Mouse (Mus musculus) lung, postnatal 0 days (tissue): ENCODE measurements around the gene Opn3. TPM values are rescaled to one million over a fixed set of nuclear protein-coding genes. Genes with fewer than 3 reads are reported as not detected.

ENCODE experiments used
- ATAC-seq: fragments of 200-750 bp; cut with Nextera tagmentation; 2 replicates; pipeline ENCODE4 v1.8.0; 2017; ENCODE audit warnings: moderate library complexity
- DNase-seq: peaks from one replicate; pipeline ENCODE4 v3.0.0-alpha.2; 2016; ENCODE audit warnings: low spot score
- H3K27ac ChIP-seq: fragments of 300-500 bp; sonication (generic); 2 replicates; pipeline ENCODE4 v1.5.1; 2014; ENCODE audit warnings: antibody characterized with exemption, mild to moderate bottlenecking, low read length, mixed read lengths
- H3K27me3 ChIP-seq: fragments of 300-500 bp; sonication (generic); replicated peaks from 2 replicates; pipeline ENCODE4 v1.6.1; 2014; ENCODE audit warnings: low read length, mixed read lengths; ENCODE audit not compliant: insufficient read depth
- H3K36me3 ChIP-seq: fragments of 300-500 bp; sonication (generic); 2 replicates; pipeline ENCODE4 v1.6.1; 2014; ENCODE audit warnings: low read length, mixed read lengths; ENCODE audit not compliant: insufficient read depth
- H3K4me1 ChIP-seq: fragments of 300-500 bp; sonication (generic); 2 replicates; pipeline ENCODE4 v1.6.1; 2014; ENCODE audit warnings: antibody characterized with exemption, low read depth, low read length, mixed read lengths; ENCODE audit not compliant: insufficient read depth
- H3K4me2 ChIP-seq: fragments of 300-500 bp; sonication (generic); replicated peaks from 2 replicates; pipeline ENCODE4 v1.6.1; 2014; ENCODE audit warnings: low read depth, mild to moderate bottlenecking, low read length, moderate library complexity, mixed read lengths
- H3K4me3 ChIP-seq: fragments of 300-500 bp; sonication (generic); 2 replicates; pipeline ENCODE4 v1.5.1; 2014; ENCODE audit warnings: low read depth, low read length
- H3K9ac ChIP-seq: fragments of 300-500 bp; sonication (generic); replicated peaks from 2 replicates; pipeline ENCODE4 v1.6.1; 2014; ENCODE audit warnings: low read depth, mild to moderate bottlenecking
- H3K9me3 ChIP-seq: fragments of 300-500 bp; sonication (generic); 2 replicates; pipeline ENCODE4 v1.6.1; 2016; ENCODE audit warnings: low read length, mixed read lengths
- CTCF ChIP-seq: IDR thresholded peaks from 2 replicates; pipeline ENCODE4 v1.5.1; 2016; ENCODE audit warnings: antibody characterized with exemption, mild to moderate bottlenecking
- EP300 ChIP-seq: IDR thresholded peaks from 2 replicates; pipeline ENCODE4 v1.6.1; 2016; ENCODE audit warnings: antibody characterized with exemption, mild to moderate bottlenecking, control low read depth
- WGBS: fragments of 180-500 bp; shearing (Covaris S2); extraction: QIAGEN DNeasy Blood & Tissue Kit; methylation state at CpG from one replicate; pipeline ENCODE4 v1.1.7; 2014; 5-methylcytosine and 5-hydroxymethylcytosine counted together
- polyA plus RNA-seq: library from polyadenylated mRNA; unstranded; fragments of >200 nt; fragmentation: Nextera tagmentation; extraction: Ambion mirVana; gene quantifications from 2 replicates; pipeline ENCODE4 v1.2.1, GENCODE M21; 2015

Gene Opn3
- polyA plus RNA-seq, result 2.2 and 3.5 TPM in 2 replicates

DNA sequence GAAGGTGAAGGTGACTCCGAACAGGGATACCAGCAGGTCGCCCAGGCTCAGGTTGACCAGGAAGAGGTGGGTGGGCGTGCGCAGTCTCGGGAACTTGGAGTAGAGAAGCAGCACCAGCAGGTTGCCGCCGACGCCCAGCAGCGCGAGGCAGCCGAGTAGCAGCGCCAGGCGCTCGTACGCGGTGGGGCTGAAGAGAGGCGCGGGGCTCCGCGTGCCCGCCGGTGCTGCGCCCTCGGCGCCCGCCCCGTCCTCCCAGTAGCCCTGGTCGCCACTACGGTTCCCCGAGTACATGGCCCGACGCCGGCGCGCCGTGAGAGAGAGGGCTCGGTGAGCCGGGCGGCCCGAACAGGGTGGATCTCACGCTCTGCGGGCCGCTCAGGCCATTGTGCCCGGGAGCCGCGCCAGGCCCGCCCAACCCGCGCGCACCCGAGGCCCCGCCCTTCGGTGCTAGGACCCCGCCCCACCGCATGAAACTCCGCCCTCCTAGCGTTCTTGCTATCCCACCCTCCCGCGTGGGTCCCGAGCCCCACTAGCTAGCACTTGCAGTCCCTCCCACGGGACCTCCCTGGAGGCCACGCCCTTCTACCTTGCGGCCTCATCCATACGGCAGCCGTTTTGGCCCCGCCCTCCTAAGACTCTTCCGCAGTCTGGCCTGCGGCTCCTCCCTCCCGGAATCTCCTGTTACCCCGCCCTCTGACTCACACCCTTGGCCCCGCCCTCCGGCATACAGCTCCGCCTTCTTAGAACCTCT, at the start of gene Opn3, which contains the start of gene Chml:
Gene Opn3, minus strand, starts transcription at position 531 of the 751 bp plus-strand sequence.
Gene Chml, minus strand, starts transcription at position 656 of the 751 bp plus-strand sequence.
- Histone ChIP-seq H3K4me2 (peak within 1 kb of the TSS; percentile 95), H3K9me3 (no peaks in the 10 kb centered on the region), H3K9ac (peak within 1 kb of the TSS; percentile 65), H3K27me3 (no peaks in the 10 kb centered on the region), H3K4me1 (peaks cover 6% of the 10 kb centered on the region; the same call in 1 of the 2 replicates), H3K36me3 (no peaks in the 10 kb centered on the region), H3K27ac (peak within 1 kb of the TSS; percentile 70), H3K4me3 (peak within 1 kb of the TSS; percentile 69)
- ATAC-seq (peak; percentile 97), DNase-seq (peak; percentile 100)
- no peak for TF ChIP-seq CTCF
- TF ChIP-seq EP300, result no peak
- 0% methylated on average over 35 of the region's 73 CpGs for WGBS

DNA sequence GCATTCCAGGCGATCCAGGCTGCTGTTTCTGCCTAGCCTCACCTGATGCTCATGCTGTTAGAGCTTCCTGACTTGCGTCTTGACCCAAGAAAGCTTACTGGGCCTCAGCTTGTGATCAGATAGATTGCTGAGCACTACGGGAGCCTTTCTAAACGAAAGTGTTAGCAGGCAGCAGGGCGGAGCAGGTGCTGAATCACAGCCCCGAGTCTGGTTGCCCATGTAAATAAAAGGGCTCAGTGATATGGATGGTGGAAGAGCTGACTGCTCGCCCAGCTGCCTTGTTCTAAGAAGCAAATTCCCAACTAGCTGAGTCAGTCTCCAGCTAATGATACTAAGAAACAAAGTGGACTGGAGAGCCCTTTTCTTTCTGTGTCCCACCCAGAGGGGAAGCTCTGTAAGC, 33.2 kb upstream of the Opn3 start:
- Histone ChIP-seq H3K9me3 (no peaks in the 10 kb centered on the region), H3K27ac (no peak overlapping the region), H3K4me3 (no peak overlapping the region), H3K36me3 (no peaks in the 10 kb centered on the region), H3K27me3 (no peaks in the 10 kb centered on the region), H3K4me2 (no peak overlapping the region), H3K4me1 (no peaks in the 10 kb centered on the region), H3K9ac (no peak overlapping the region)
- TF ChIP-seq EP300, result no peak
- no peak for TF ChIP-seq CTCF
- DNase-seq (no peak), ATAC-seq (no peak)
- 15% methylated on average over 7 of the region's 7 CpGs for whole genome bisulfite sequencing

- ATAC-seq (no peak), DNase-seq (no peak)
- Histone ChIP-seq H3K4me2 (no peak overlapping the region), H3K27ac (no peak overlapping the region), H3K9me3 (no peaks in the 10 kb centered on the region), H3K4me3 (no peak overlapping the region), H3K4me1 (no peaks in the 10 kb centered on the region), H3K9ac (no peak overlapping the region), H3K27me3 (no peaks in the 10 kb centered on the region), H3K36me3 (no peaks in the 10 kb centered on the region)
- WGBS, result 84% methylated on average over 9 of the region's 9 CpGs
- TF ChIP-seq EP300 (no peak), CTCF (no peak)
These were observed 24.3 kb upstream of the Opn3 start for GRCm38 (mm10) chr1:175716832-175717231.

DNA sequence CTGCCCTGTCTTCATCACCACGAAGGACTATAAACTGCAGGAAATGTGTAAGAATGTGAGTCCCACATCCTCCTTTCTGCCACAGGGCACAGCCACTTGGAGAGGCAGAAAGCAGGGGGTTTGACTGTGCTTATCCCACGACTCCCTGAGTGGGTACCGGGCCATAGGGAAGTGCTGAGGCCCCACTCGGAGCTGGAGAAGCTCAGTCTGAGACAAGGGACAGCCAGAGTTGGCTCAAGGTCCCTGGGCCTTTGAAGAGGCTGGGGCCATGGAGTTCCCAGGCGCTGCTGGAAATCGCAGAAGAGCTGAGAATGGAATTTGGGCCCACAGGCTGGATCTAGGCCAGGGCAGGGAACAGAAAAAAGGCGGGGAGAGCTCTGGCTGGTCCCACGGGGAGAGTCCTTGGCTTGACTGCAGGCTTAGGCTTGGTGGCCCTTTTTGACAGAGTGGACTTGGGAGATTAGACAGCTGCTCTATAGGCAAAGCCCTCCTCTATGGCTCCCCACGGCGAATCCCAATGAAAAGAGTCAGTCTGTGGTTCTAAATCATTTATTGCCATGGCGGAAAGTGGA, 19.8 kb upstream of the Opn3 start:
- no peak for DNase-seq
- WGBS, result 52% methylated on average over 11 of the region's 11 CpGs
- H3K4me2 ChIP-seq, result no peak overlapping the region
- no peaks in the 10 kb centered on the region for H3K36me3 ChIP-seq
- no peak overlapping the region for H3K9ac ChIP-seq
- no peak overlapping the region for H3K4me3 ChIP-seq
- H3K9me3 ChIP-seq, result no peaks in the 10 kb centered on the region
- H3K27me3 ChIP-seq, result no peaks in the 10 kb centered on the region
- no peaks in the 10 kb centered on the region for H3K4me1 ChIP-seq
- peak; percentile 44; the same call in 1 of the 2 replicates for ATAC-seq
- no peak overlapping the region for H3K27ac ChIP-seq
- TF ChIP-seq EP300 (no peak), CTCF (no peak)

DNA sequence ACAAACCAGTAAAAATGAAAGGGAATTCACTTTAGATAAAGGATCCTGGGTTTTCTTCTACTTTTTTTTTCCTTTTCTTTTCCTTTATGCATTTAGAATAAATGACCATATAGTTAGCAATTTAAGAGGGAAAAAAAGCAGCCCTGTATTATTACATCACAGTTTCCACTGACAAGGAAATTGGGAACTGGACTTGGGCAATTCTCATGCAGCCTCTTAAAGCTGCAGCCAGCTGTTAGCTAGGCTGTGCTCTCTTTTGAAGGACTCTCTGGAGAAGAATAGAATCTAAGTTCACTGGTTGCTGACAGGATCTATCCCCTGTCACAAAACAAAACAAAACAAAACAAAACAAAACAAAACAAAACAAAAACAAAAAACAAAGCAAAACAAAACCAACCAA, 15.4 kb upstream of the Opn3 start:
- Histone ChIP-seq H3K27ac (no peak overlapping the region), H3K4me2 (no peak overlapping the region), H3K4me1 (no peaks in the 10 kb centered on the region), H3K4me3 (no peak overlapping the region), H3K27me3 (no peaks in the 10 kb centered on the region), H3K36me3 (no peaks in the 10 kb centered on the region), H3K9ac (no peak overlapping the region), H3K9me3 (no peaks in the 10 kb centered on the region)
- DNase-seq, result peak; percentile 73
- peak; percentile 75 for ATAC-seq
- TF ChIP-seq EP300 (0 out of 2 replicates have a peak, but pooled peaks have one; percentile 15), CTCF (no peak)

DNA sequence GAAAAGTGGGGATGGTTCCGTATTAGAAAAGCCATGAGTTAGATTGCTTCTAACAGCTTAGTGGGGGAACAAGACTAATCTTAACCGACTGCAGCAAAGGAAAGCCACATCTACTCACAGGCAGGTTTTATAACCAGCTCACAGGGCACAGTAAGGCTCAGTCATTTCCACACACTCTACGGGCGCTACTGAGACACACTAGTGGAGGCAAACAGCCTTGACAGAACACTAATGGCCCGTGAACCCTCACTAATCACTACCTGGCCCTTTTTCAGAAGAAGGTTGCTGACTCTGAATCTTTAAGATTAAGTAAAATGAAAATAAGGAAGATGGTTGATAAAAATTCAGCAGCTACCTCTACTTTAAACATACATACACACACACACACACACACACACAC, 15.0 kb upstream of the Opn3 start:
- Histone ChIP-seq H3K4me1 (no peaks in the 10 kb centered on the region), H3K36me3 (no peaks in the 10 kb centered on the region), H3K27me3 (no peaks in the 10 kb centered on the region), H3K4me3 (no peak overlapping the region), H3K9me3 (no peaks in the 10 kb centered on the region), H3K27ac (no peak overlapping the region), H3K4me2 (no peak overlapping the region), H3K9ac (no peak overlapping the region)
- WGBS, result 70% methylated on average over 5 of the region's 5 CpGs
- TF ChIP-seq CTCF (no peak), EP300 (no peak)
- ATAC-seq (no peak), DNase-seq (no peak)
